Mouse (Mus musculus) midbrain, embryonic 13.5 days (tissue): ENCODE data around the gene Tmem106c. TPM values are rescaled to one million over a fixed set of nuclear protein-coding genes. Genes with fewer than 3 reads are reported as not detected.

Experiments
- ATAC-seq: fragments of 200-750 bp; cut with Nextera tagmentation; 2 replicates; pipeline ENCODE4 v1.8.0; 2017; ENCODE audit warnings: mild to moderate bottlenecking, moderate TSS enrichment, moderate library complexity
- H3K27ac ChIP-seq: fragments of 300-500 bp; sonication (generic); 2 replicates; pipeline ENCODE4 v1.5.1; 2015; ENCODE audit warnings: inconsistent platforms, mild to moderate bottlenecking, moderate library complexity
- H3K27me3 ChIP-seq: fragments of 300-500 bp; sonication (generic); 2 replicates; pipeline ENCODE4 v1.6.1; 2015; ENCODE audit warnings: mild to moderate bottlenecking, inconsistent platforms
- H3K36me3 ChIP-seq: fragments of 300-500 bp; sonication (generic); 2 replicates; pipeline ENCODE4 v1.6.1; 2015; ENCODE audit warnings: mild to moderate bottlenecking, inconsistent platforms
- H3K4me1 ChIP-seq: fragments of 300-500 bp; sonication (generic); replicated peaks from 2 replicates; pipeline ENCODE4 v1.6.1; 2015; ENCODE audit warnings: inconsistent platforms
- H3K4me2 ChIP-seq: fragments of 300-500 bp; sonication (generic); replicated peaks from 2 replicates; pipeline ENCODE4 v1.6.1; 2015; ENCODE audit warnings: moderate library complexity, mild to moderate bottlenecking, inconsistent platforms
- H3K4me3 ChIP-seq: fragments of 300-500 bp; sonication (generic); replicated peaks from 2 replicates; pipeline ENCODE4 v1.5.1; 2015; ENCODE audit warnings: mild to moderate bottlenecking, inconsistent platforms
- H3K9ac ChIP-seq: fragments of 300-500 bp; sonication (generic); replicated peaks from 2 replicates; pipeline ENCODE4 v1.6.1; 2015; ENCODE audit warnings: mild to moderate bottlenecking, inconsistent platforms
- H3K9me3 ChIP-seq: fragments of 300-500 bp; sonication (generic); 2 replicates; pipeline ENCODE4 v1.6.1; 2016; ENCODE audit warnings: mild to moderate bottlenecking, inconsistent platforms
- WGBS: fragments of 180-500 bp; shearing (Covaris S2); methylation state at CpG from one replicate; pipeline ENCODE4 v1.1.7; 2015; 5-methylcytosine and 5-hydroxymethylcytosine counted together
- polyA plus RNA-seq: library from polyadenylated mRNA; unstranded; fragments of >200 nt; fragmentation: Nextera tagmentation; extraction: Ambion mirVana; gene quantifications from 2 replicates; pipeline ENCODE4 v1.2.1, GENCODE M21; 2015

Tmem106c gene
- polyA plus RNA-seq, 1 experiment from 2014 or later: 59.8 TPM

DNA sequence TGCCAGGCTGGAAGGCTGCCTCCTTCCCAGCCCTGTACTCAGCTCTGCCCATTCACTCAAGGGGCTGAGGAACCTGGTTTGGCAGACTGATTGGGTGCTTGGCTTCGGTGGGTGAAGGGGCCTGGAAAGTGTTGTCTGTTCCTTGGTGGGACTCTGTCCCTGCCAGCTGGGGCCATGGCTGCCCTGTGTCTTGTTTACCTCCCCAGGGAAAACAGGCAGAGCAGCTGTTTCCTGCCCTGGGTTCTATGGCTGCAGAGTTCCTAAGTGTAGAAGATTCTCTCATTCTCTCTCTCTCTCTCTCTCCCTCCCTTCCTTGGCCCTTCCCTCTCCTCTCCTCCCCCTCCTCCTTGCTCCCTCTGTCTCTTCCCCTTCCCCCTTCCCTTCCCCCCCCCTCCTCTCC, 8.7 kb upstream of the Tmem106c start:
- no peak overlapping the region for H3K27ac ChIP-seq
- peaks cover 11% of the 10 kb centered on the region; the same call in 1 of the 2 replicates for H3K27me3 ChIP-seq
- H3K9me3 ChIP-seq: no peaks in the 10 kb centered on the region
- WGBS: 63% methylated on average over 1 of the region's 1 CpGs
- H3K4me1 ChIP-seq: peaks cover 21% of the 10 kb centered on the region
- no peak overlapping the region for H3K9ac ChIP-seq
- 0 out of 2 replicates have a peak, but pooled peaks have one; percentile 17 for ATAC-seq
- no peak overlapping the region for H3K4me2 ChIP-seq
- no peaks in the 10 kb centered on the region for H3K36me3 ChIP-seq
- no peak overlapping the region for H3K4me3 ChIP-seq

DNA sequence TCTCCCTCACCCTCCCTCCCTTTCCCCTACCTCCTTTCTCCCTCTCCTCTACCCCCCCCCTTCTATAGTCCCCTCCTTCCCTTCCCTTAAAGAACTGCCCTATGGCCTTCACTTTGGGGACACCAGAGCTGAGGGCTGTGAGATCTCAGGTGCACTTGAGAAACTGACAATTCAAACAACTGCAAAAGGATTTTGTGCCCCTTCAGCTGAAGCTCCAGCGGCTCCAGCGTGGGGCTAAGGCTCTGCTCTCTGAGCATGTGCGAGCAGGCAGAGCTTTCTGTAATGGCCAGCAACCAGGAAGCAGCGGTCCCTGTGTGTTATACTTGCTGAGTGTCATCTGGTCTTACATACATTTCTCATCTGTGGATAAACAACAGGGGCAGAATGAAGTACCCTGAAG, 8.3 kb upstream of the Tmem106c start:
- no peak for ATAC-seq
- H3K4me3 ChIP-seq: no peak overlapping the region
- no peak overlapping the region for H3K4me2 ChIP-seq
- whole genome bisulfite sequencing: 20% methylated on average over 4 of the region's 4 CpGs
- no peaks in the 10 kb centered on the region for H3K9me3 ChIP-seq
- no peak overlapping the region for H3K9ac ChIP-seq
- H3K4me1 ChIP-seq: peaks cover 21% of the 10 kb centered on the region
- H3K27ac ChIP-seq: no peak overlapping the region
- no peaks in the 10 kb centered on the region for H3K36me3 ChIP-seq
- H3K27me3 ChIP-seq: peaks cover 11% of the 10 kb centered on the region; the same call in 1 of the 2 replicates

DNA sequence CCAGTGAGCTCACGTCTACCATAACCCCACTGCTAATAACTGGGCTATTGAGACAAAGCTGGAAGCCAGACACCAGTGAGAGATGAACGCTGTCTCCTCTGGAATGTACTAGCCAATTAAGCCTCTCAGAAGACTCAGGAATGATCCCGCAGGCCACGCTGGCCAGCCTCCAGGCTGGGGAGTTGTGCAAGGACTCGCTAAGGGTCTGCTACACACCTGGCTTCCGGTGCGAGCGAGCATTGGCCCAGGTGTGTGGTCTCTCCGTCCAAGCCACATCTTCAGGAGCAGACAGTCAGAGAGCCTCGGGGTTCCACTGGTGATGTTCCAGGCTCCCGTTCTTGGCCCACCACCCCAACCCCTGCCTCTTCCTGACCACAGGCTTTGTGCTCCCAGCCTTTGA, 7.6 kb upstream of the Tmem106c start:
- WGBS: 77% methylated on average over 11 of the region's 11 CpGs
- peaks cover 7% of the 10 kb centered on the region; the same call in 1 of the 2 replicates for H3K27me3 ChIP-seq
- 0 out of 2 replicates have a peak, but pooled peaks have one; percentile 18 for ATAC-seq

DNA sequence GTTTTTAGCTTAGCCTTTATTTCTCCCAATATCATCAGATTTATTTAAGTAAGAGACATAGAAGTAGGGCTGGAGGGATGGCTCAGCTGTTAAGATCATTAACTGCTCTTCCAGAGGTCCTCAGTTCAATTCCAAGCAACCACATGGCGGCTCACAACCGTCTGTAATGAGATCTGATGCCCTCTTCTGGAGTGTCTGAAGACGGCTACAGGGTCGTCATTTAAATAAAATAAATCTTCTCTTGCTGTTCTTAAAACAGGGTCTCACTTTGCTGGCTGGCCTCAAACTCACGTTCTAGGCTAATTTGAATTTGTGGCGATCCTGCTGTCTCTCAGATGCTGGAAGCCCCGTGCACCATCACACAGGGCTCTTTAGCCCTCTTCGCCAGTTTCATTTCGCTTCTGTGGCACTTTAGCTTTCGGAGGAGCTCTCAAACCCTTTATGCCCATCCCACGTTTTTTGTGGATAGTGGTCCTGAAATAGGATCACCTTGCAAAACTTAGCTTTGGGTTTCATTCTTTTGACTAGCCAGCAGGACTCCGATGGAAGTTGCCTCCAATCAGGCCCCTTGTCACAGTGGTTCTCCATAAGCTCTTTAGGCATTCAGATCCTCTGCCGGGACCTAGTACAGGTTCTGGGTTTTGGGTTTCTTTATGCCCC, 541 bp upstream of the Tmem106c start:
- Histone ChIP-seq H3K36me3 (no peaks in the 10 kb centered on the region), H3K4me2 (peak overlapping the region; percentile 81), H3K9ac (peak overlapping the region; percentile 54), H3K4me1 (peaks cover 20% of the 10 kb centered on the region), H3K27me3 (no peaks in the 10 kb centered on the region), H3K4me3 (peak overlapping the region; percentile 62), H3K9me3 (no peaks in the 10 kb centered on the region), H3K27ac (peak overlapping the region; percentile 87)
- 0 out of 2 replicates have a peak, but pooled peaks have one; percentile 7 for ATAC-seq
- WGBS: 10% methylated on average over 13 of the region's 13 CpGs

More for the DNA sequence above, 7.6 kb upstream of the Tmem106c start:
- Histone ChIP-seq H3K4me3 (no peak overlapping the region), H3K36me3 (no peaks in the 10 kb centered on the region), H3K27ac (no peak overlapping the region), H3K4me2 (no peak overlapping the region), H3K9me3 (no peaks in the 10 kb centered on the region), H3K4me1 (peaks cover 21% of the 10 kb centered on the region), H3K9ac (no peak overlapping the region)

DNA sequence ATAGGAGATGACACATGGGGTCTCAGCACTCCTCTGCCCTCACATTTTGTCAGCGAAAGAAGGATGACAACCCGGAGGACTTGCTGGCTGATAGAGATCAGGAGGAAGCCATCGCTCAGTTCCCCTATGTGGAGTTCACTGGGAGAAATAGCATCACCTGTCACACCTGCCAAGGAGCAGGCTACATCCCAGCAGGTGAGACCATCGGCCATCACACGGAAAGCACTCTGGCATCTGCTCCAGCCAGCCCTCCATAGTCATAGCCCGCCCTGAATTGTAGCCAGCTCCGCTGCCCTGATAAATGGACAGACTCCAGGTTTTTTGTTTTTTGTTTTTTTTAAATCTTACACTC, 812 bp downstream of the Tmem106c start:
- H3K4me3 ChIP-seq: peak overlapping the region; percentile 62
- H3K9ac ChIP-seq: peak overlapping the region; percentile 77
- H3K9me3 ChIP-seq: no peaks in the 10 kb centered on the region
- H3K4me1 ChIP-seq: peaks cover 20% of the 10 kb centered on the region
- 11% methylated on average over 7 of the region's 7 CpGs for WGBS
- H3K27me3 ChIP-seq: no peaks in the 10 kb centered on the region
- H3K36me3 ChIP-seq: 0 out of 2 replicates have a peak, but pooled peaks cover 3% of the 10 kb centered on the region
- peak overlapping the region; percentile 87 for H3K27ac ChIP-seq
- peak overlapping the region; percentile 81 for H3K4me2 ChIP-seq
- peak; percentile 66 for ATAC-seq

DNA sequence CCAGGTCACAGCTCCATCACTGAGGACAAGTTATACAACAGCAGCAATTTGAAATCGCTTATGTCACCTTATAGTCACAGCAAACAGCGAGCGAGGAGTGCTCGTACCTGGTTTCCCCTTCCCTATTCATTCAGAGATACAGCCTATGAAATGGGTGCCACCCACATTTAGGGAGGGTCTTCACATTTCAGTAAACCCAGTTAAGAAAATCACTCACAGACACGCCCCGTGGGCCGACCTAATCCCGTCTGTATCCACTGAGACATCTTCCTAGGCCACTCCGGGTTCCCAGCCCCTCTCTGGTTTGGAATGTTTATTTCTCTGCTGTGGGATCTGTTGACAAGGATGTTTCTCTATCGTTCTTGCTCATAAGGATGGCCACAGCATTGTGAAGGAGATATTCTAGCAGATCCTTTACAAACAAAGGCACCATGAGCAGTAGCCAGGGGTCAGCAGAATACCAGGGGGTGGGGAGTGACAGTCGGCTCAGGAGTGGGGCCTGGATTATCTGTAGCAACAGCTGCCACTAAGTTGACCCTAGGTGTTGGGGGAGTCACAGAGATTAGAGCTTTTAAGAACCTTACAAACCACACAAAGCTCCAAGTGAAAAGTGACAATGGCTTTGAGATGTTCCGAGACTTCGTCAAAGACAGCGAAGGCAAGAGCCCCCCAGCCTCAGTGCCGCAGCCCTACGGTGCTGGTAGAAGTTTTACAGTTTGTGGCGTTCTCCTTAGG, 1.5 kb downstream of the Tmem106c start:
- no peak overlapping the region for H3K27ac ChIP-seq
- WGBS: 36% methylated on average over 17 of the region's 17 CpGs

DNA sequence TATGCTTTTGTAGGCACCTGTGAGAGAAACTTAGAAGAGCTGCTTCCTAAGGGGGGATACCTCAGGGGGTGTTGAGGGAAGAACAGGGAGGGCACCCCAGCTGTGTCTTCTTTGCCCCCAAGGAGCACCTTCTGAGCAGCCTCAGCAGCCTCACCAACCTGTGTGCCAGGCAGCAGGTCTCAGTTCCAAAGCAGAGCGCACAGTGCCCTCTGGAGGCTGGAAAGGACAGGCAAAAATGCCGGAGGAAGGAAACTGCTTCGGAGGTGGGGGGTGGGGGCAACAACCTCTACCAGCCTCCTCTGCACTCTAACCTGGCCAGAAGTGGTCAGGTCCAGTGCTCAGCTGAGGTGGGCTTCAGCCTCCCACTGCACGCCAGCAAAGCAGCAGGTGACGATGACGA, 6.3 kb downstream of the Tmem106c start:
- Histone ChIP-seq H3K9ac (no peak overlapping the region), H3K4me2 (no peak overlapping the region), H3K27me3 (no peaks in the 10 kb centered on the region), H3K4me1 (peaks cover 22% of the 10 kb centered on the region), H3K36me3 (0 out of 2 replicates have a peak, but pooled peaks cover 3% of the 10 kb centered on the region), H3K4me3 (no peak overlapping the region), H3K9me3 (no peaks in the 10 kb centered on the region), H3K27ac (no peak overlapping the region)
- 44% methylated on average over 6 of the region's 6 CpGs for WGBS
- ATAC-seq: no peak

More for the DNA sequence above, 1.5 kb downstream of the Tmem106c start:
- H3K4me1 ChIP-seq: peaks cover 24% of the 10 kb centered on the region
- H3K27me3 ChIP-seq: no peaks in the 10 kb centered on the region
- H3K9ac ChIP-seq: peak overlapping the region; percentile 77; the same call in 1 of the 2 replicates
- H3K4me2 ChIP-seq: peak overlapping the region; percentile 81
- H3K36me3 ChIP-seq: 0 out of 2 replicates have a peak, but pooled peaks cover 3% of the 10 kb centered on the region
- peak overlapping the region; percentile 62 for H3K4me3 ChIP-seq
- H3K9me3 ChIP-seq: no peaks in the 10 kb centered on the region
- no peak for ATAC-seq

DNA sequence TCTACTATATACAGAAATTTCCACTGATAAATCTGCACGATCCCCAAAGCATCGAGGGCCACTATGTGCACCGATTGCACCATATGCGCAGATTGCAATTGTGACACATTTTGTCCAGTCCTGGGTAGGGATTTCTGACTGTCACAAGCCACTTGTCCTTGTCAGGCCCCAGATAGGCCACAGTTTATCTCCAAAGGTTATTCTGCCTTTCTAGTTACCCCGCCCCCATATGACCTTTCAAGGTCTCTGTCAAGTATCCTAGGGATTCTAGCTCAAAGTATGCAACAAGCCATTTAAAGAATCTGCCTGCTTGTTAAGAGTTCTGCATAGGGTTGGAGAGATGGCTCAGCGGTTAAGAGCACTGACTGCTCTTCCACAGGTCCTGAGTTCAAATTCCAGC, 8.6 kb downstream of the Tmem106c start:
- H3K27me3 ChIP-seq: no peaks in the 10 kb centered on the region
- WGBS: 93% methylated on average over 6 of the region's 6 CpGs
- no peak overlapping the region for H3K4me3 ChIP-seq
- no peak overlapping the region for H3K4me2 ChIP-seq
- H3K36me3 ChIP-seq: peaks cover 22% of the 10 kb centered on the region
- peaks cover 14% of the 10 kb centered on the region for H3K4me1 ChIP-seq
- no peak for ATAC-seq
- H3K9ac ChIP-seq: no peak overlapping the region
- H3K27ac ChIP-seq: no peak overlapping the region
- H3K9me3 ChIP-seq: no peaks in the 10 kb centered on the region

DNA sequence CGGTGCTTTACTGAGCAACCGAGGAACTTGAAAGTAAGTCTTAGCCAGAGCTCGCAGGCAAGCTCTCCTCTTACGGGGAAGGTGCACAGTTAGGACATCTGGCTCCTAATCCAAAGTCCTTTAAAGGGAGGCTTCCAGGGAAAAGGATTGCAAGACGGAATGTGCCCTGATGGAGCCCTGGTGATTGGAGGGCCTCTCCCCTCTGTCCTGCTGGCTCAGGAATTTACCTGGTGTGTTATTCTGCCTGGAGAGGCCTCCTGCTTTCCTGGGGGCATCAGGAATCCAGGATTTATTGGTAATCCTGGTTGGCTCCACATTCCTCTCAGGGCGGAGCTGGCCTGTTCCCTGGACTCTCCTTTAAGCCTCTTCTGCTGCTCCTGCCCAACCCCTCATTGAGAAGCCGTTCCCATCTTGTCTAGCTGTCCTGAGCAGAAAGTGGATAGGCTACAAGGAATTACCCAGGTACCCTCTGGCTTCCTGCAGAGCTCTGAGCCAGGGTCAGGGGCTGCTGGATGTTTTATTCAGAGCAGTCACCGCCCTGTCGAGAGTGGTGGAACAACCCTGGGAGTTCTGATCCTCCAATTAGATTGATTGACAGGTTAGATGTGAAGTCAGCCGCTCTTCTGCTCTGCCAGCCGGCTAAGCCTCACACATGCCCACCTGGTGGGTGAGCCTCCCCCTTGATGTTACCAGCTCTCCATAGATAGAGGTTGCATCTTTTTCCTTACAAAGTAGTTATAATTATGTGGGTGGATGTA, 9.4 kb downstream of the Tmem106c start:
- 22% methylated on average over 11 of the region's 11 CpGs for WGBS
- peaks cover 14% of the 10 kb centered on the region for H3K4me1 ChIP-seq
- H3K36me3 ChIP-seq: peaks cover 31% of the 10 kb centered on the region
- 0 out of 2 replicates have a peak overlapping the region, but pooled peaks have one; percentile 19 for H3K27ac ChIP-seq
- no peak overlapping the region for H3K4me2 ChIP-seq
- H3K4me3 ChIP-seq: no peak overlapping the region
- H3K27me3 ChIP-seq: no peaks in the 10 kb centered on the region
- H3K9ac ChIP-seq: 0 out of 2 replicates have a peak overlapping the region, but pooled peaks have one; percentile 21
- H3K9me3 ChIP-seq: no peaks in the 10 kb centered on the region
- ATAC-seq: peak; percentile 58

DNA sequence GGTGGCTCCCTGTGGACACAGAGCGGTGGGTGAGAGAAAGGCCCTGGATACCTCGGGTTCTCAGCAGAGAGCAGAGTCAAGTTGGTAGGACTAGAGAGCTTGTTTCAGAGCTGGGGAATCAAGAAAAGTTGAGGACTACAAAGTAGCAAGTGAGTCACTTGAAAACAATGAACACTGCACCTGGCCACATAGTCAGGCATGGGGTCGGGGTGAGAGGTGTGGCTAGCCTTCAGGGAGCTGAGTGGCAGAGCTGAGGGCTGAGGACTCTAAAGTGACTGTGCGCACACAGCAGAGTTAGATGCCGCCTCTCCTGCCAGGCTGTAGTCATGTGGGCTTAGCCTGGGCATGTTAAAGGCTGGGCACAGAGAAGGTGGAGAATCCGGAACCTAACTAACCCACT, 17.6 kb downstream of the Tmem106c start:
- no peak overlapping the region for H3K4me3 ChIP-seq
- 95% methylated on average over 6 of the region's 6 CpGs for WGBS
- H3K4me2 ChIP-seq: no peak overlapping the region
- peaks cover 98% of the 10 kb centered on the region for H3K36me3 ChIP-seq
- ATAC-seq: no peak
- H3K9me3 ChIP-seq: no peaks in the 10 kb centered on the region
- no peaks in the 10 kb centered on the region for H3K4me1 ChIP-seq
- H3K9ac ChIP-seq: no peak overlapping the region
- H3K27ac ChIP-seq: no peak overlapping the region
- no peaks in the 10 kb centered on the region for H3K27me3 ChIP-seq

DNA sequence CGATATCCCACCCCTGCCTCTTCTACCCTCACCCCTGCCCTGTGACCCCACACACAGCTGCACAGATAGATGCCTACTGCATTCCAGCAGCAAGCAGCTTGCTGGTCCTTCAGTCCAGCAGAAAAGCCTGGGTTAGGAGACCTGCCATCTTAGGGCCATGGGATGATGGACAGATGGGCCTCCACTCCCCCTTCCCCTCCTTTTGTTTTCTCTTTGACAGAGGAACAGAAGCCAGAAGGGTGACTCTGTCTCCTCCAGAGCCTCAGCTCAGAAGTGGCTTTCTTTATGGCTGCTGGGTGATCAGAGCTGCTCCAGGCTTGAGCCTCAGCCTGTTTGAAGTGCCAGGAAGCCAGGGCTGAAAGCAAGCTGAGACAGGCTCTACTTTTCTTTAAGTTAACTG, 25.5 kb downstream of the Tmem106c start:
- Histone ChIP-seq H3K4me2 (peak overlapping the region; percentile 45; the same call in 1 of the 2 replicates), H3K9ac (0 out of 2 replicates have a peak overlapping the region, but pooled peaks have one; percentile 2), H3K27ac (peak overlapping the region; percentile 90), H3K27me3 (no peaks in the 10 kb centered on the region), H3K36me3 (peaks cover 42% of the 10 kb centered on the region), H3K9me3 (no peaks in the 10 kb centered on the region), H3K4me3 (no peak overlapping the region), H3K4me1 (peaks cover 55% of the 10 kb centered on the region)
- no peak for ATAC-seq
- 5% methylated on average over 1 of the region's 1 CpGs for WGBS
